Mouse (Mus musculus) cortical plate, adult 2 months (tissue): Measurements from ENCODE around the gene Tbc1d32.

Source experiments
- CTCF ChIP-seq: fragments of 200-500 bp; IDR thresholded peaks from 2 replicates; pipeline ENCODE4 v1.5.1; 2011; ENCODE audit warnings: mild to moderate bottlenecking, control low read depth, low read length; ENCODE audit not compliant: insufficient read depth; ENCODE audit errors: extremely low read depth
- POLR2A ChIP-seq: fragments of 200-500 bp; IDR thresholded peaks from 2 replicates; pipeline ENCODE4 v1.6.1; 2011; ENCODE audit warnings: mild to moderate bottlenecking, low read length, control low read depth; ENCODE audit not compliant: insufficient read depth; ENCODE audit errors: extremely low read depth

- TF ChIP-seq CTCF (no peak), POLR2A (no peak)
Measured at GRCm38 (mm10) chr10:56173184-56173583, 55.3 kb downstream of the Tbc1d32 start.
